Mouse (Mus musculus) stomach, postnatal 0 days (tissue): ENCODE measurements around the gene Cd80. TPM values are rescaled to one million over a fixed set of nuclear protein-coding genes. Genes with fewer than 3 reads are reported as not detected.

Experiments used
- ATAC-seq: fragments of 200-750 bp; cut with Nextera tagmentation; 2 replicates; pipeline ENCODE4 v1.8.0; 2017; ENCODE audit not compliant: low FRiP score, low TSS enrichment
- DNase-seq: peaks from one replicate; pipeline ENCODE4 v3.0.0-alpha.2; 2016; ENCODE audit warnings: low spot score
- H3K27ac ChIP-seq: fragments of 300-500 bp; sonication (generic); replicated peaks from 2 replicates; pipeline ENCODE4 v1.5.1; 2014; ENCODE audit warnings: mild to moderate bottlenecking, control low read depth
- H3K27me3 ChIP-seq: fragments of 300-500 bp; sonication (generic); 2 replicates; pipeline ENCODE4 v1.6.1; 2014; ENCODE audit warnings: low read length; ENCODE audit not compliant: control insufficient read depth, insufficient read depth
- H3K36me3 ChIP-seq: fragments of 300-500 bp; sonication (generic); 2 replicates; pipeline ENCODE4 v1.6.1; 2014; ENCODE audit warnings: low read length, mixed read lengths; ENCODE audit not compliant: control insufficient read depth, insufficient read depth
- H3K4me1 ChIP-seq: fragments of 300-500 bp; sonication (generic); replicated peaks from 2 replicates; pipeline ENCODE4 v1.6.1; 2014; ENCODE audit warnings: antibody characterized with exemption; ENCODE audit not compliant: control insufficient read depth, insufficient read depth
- H3K4me2 ChIP-seq: fragments of 300-500 bp; sonication (generic); replicated peaks from 2 replicates; pipeline ENCODE4 v1.6.1; 2014; ENCODE audit warnings: low read depth, mild to moderate bottlenecking, control low read depth, moderate library complexity
- H3K4me3 ChIP-seq: fragments of 300-500 bp; sonication (generic); 2 replicates; pipeline ENCODE4 v1.5.1; 2014; ENCODE audit warnings: low read depth, low read length, control low read depth
- H3K9ac ChIP-seq: fragments of 300-500 bp; sonication (generic); 2 replicates; pipeline ENCODE4 v1.6.1; 2014; ENCODE audit warnings: mild to moderate bottlenecking, low read length, control low read depth, mixed read lengths
- H3K9me3 ChIP-seq: fragments of 300-500 bp; sonication (generic); 2 replicates; pipeline ENCODE4 v1.6.1; 2016; ENCODE audit warnings: low read length; ENCODE audit not compliant: control insufficient read depth
- CTCF ChIP-seq: IDR thresholded peaks from 2 replicates; pipeline ENCODE4 v1.5.1; 2016; ENCODE audit warnings: antibody characterized with exemption, low read depth, mild to moderate bottlenecking, moderate library complexity
- EP300 ChIP-seq: optimal IDR thresholded peaks from 2 replicates; pipeline ENCODE3; 2016; ENCODE audit warnings: antibody characterized with exemption
- WGBS: fragments of 180-500 bp; shearing (Covaris S2); extraction: QIAGEN DNeasy Blood & Tissue Kit; methylation state at CpG from one replicate; pipeline ENCODE4 v1.1.7; 2014; 5-methylcytosine and 5-hydroxymethylcytosine counted together
- polyA plus RNA-seq: library from polyadenylated mRNA; unstranded; fragments of >200 nt; fragmentation: Nextera tagmentation; extraction: Ambion mirVana; gene quantifications from 2 replicates; pipeline ENCODE4 v1.2.1, GENCODE M21; 2015

Gene Cd80
- polyA plus RNA-seq, 1 experiment from 2014 or later, result 0.45 TPM

DNA sequence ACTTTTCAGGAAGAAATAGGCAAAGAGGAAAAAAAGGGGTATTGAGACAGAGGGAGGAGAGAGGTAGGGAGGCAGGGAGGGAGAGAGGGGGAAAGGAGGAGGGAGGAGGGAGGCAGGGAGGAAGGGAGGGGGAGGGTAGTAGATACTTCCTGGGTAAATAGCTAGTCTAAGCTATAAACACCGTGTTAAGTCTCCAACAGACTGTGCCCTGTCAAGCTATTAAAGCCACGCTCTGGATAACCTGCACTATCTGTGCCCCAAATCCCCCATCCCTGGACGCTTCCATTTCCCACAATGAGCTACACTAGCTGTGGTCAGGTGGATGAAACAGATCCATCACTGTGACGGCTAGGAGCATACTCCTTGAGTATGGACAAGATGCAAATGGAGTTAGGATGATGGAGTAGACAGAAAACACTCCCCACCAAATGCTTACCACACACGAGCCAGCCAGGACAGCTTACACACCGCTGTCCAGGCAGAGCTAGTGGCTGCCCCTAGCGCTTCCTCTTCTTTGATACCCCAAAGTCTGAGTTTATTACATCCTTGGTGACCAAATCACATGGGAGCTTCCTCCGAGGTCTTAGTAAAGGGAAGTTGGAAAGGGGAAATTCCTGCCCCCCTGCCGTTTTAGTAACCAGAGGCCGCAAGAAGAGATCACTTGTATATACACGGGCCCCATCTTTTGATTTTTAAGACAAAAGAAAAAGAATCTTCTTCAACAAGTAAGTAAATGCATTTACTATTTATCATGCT is 1.6 kb downstream of the Cd80 start:
- H3K9ac ChIP-seq, result no peak overlapping the region
- H3K4me3 ChIP-seq, result no peak overlapping the region
- no peaks in the 10 kb centered on the region for H3K36me3 ChIP-seq
- no peaks in the 10 kb centered on the region for H3K4me1 ChIP-seq
- ATAC-seq, result no peak
- no peak overlapping the region for H3K27ac ChIP-seq
- WGBS, result 57% methylated on average over 11 of the region's 11 CpGs
- DNase-seq, result no peak
- TF ChIP-seq EP300 (no peak), CTCF (no peak)
- no peak overlapping the region for H3K4me2 ChIP-seq
- H3K27me3 ChIP-seq, result no peaks in the 10 kb centered on the region
- no peaks in the 10 kb centered on the region for H3K9me3 ChIP-seq

DNA sequence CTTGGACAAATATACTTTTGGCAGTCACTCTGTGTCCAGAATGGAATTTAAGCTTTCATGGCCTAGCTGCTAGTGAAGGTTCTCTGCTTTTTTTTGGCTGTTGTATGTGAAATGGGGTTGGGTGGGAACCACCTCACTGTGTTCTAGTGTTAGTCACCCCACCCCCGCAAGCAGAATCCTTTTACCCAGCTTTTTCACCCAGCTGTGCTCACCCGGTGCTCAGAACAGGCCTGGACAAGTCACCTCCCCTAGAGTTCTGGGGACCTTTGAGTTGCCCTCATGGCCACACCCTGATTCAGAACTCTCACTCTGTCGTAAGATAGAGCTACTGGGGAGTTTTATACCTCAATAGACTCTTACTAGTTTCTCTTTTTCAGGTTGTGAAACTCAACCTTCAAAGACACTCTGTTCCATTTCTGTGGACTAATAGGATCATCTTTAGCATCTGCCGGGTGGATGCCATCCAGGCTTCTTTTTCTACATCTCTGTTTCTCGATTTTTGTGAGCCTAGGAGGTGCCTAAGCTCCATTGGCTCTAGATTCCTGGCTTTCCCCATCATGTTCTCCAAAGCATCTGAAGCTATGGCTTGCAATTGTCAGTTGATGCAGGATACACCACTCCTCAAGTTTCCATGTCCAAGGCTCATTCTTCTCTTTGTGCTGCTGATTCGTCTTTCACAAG is 3.4 kb downstream of the Cd80 start:
- no peak overlapping the region for H3K9ac ChIP-seq
- no peaks in the 10 kb centered on the region for H3K9me3 ChIP-seq
- peak overlapping the region; percentile 61 for H3K27ac ChIP-seq
- TF ChIP-seq EP300, result no peak
- no peak for TF ChIP-seq CTCF
- WGBS, result 55% methylated on average over 6 of the region's 6 CpGs
- H3K4me3 ChIP-seq, result no peak overlapping the region
- H3K27me3 ChIP-seq, result no peaks in the 10 kb centered on the region
- DNase-seq, result no peak
- H3K4me1 ChIP-seq, result no peaks in the 10 kb centered on the region
- ATAC-seq, result peak; percentile 82
- peak overlapping the region; percentile 23 for H3K4me2 ChIP-seq
- H3K36me3 ChIP-seq, result no peaks in the 10 kb centered on the region

DNA sequence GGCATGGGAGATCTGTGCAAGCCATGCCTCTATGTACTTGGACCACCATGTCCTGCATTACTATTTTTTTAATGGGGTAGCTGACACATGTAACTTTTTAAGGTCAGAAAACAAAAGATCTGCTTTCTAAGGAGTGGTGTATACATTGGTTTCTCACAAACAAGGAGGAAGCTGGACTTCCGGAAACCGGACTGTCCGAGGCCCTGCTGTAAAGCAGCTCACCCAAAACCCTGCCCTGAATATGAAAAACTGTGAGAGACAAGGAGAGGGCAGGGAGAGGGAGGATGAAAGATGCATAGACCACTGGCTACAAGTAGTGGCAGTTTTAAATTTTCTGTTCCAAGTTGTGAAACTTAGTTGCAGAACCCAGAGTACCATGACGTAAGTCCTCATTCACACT is 4.6 kb downstream of the Cd80 start:
- Histone ChIP-seq H3K27me3 (no peaks in the 10 kb centered on the region), H3K9me3 (no peaks in the 10 kb centered on the region), H3K4me2 (no peak overlapping the region), H3K27ac (no peak overlapping the region), H3K4me3 (no peak overlapping the region), H3K9ac (no peak overlapping the region), H3K4me1 (no peaks in the 10 kb centered on the region), H3K36me3 (no peaks in the 10 kb centered on the region)
- TF ChIP-seq EP300 (no peak), CTCF (no peak)
- ATAC-seq (no peak), DNase-seq (no peak)
- WGBS, result 87% methylated on average over 4 of the region's 4 CpGs

DNA sequence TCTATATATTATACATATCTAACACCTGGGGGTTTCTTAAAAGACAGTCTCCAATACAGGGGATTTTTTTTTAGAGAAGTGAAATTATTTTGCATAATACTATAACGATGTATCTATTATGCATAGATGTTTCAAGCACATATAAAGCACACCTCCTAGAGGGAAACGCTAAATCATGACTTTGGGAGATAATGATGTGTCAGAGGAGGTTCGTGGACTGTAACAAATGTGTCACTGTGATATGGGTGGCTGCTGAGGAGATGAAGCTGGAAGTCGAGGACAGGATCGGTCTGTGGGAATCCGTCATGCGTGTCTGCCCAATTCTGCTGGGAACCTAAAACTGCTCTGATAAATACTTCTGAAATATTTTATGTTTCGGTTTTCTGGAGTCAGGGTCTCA is 6.4 kb downstream of the Cd80 start:
- Histone ChIP-seq H3K27ac (no peak overlapping the region), H3K4me3 (no peak overlapping the region), H3K9ac (no peak overlapping the region), H3K4me1 (no peaks in the 10 kb centered on the region), H3K27me3 (no peaks in the 10 kb centered on the region), H3K36me3 (no peaks in the 10 kb centered on the region), H3K4me2 (no peak overlapping the region), H3K9me3 (no peaks in the 10 kb centered on the region)
- no peak for DNase-seq
- WGBS, result 84% methylated on average over 8 of the region's 8 CpGs
- no peak for TF ChIP-seq EP300
- TF ChIP-seq CTCF, result no peak
- ATAC-seq, result no peak

DNA sequence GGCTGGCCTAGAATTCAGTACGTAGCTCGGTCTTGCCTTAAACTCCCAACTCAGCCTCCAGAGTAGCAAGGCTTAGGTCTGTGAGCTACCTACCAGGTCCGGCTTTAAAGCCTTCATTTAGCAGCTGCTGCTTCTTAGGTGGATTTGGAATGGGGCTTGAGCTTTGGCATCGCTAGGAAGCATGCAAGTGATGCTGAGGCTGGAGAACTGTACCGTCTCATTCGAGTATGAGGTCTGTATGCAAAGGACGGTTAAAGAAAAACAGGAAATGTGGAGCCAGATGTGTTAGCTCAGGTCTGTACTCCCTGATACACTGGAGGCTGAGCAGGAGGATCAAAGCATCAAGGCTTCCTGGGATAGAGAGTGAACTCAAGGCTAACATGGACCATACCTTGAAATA is 6.8 kb downstream of the Cd80 start:
- no peaks in the 10 kb centered on the region for H3K4me1 ChIP-seq
- DNase-seq (no peak), ATAC-seq (no peak)
- no peaks in the 10 kb centered on the region for H3K9me3 ChIP-seq
- H3K27ac ChIP-seq, result no peak overlapping the region
- no peak overlapping the region for H3K4me2 ChIP-seq
- WGBS, result 71% methylated on average over 7 of the region's 7 CpGs
- TF ChIP-seq CTCF, result no peak
- TF ChIP-seq EP300, result no peak
- no peaks in the 10 kb centered on the region for H3K27me3 ChIP-seq
- no peaks in the 10 kb centered on the region for H3K36me3 ChIP-seq
- no peak overlapping the region for H3K4me3 ChIP-seq
- no peak overlapping the region for H3K9ac ChIP-seq

DNA sequence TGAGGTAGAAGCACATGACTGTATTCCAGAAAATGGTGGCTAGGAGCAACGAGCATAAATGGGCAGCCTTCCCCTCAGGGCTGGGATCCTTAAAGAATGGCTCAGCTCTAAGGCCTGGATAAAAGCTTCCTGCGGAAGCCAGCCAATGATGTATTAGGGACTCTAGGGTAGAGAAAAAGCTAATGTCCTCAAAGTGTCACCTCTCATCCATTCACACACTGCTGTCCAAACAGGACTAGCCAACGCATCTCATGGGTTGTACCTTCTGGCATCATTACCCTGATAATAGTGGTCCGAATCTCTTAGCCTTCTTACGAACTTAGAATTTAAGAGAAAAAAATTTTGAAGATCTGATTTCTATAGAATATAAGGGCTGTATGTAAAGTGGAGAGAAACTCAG is 7.9 kb downstream of the Cd80 start:
- Histone ChIP-seq H3K27ac (no peak overlapping the region), H3K4me3 (no peak overlapping the region), H3K36me3 (no peaks in the 10 kb centered on the region), H3K4me2 (no peak overlapping the region), H3K9ac (no peak overlapping the region), H3K9me3 (no peaks in the 10 kb centered on the region), H3K4me1 (no peaks in the 10 kb centered on the region), H3K27me3 (no peaks in the 10 kb centered on the region)
- WGBS, result 87% methylated on average over 5 of the region's 5 CpGs
- no peak for TF ChIP-seq EP300
- TF ChIP-seq CTCF, result no peak
- ATAC-seq, result no peak
- no peak for DNase-seq
